Mouse (Mus musculus): ENCODE data around the gene BC030500.
A peak's percentile ranks its signal among the peaks of the same experiment; 100 is the strongest.

The BC030500 gene

DNA sequence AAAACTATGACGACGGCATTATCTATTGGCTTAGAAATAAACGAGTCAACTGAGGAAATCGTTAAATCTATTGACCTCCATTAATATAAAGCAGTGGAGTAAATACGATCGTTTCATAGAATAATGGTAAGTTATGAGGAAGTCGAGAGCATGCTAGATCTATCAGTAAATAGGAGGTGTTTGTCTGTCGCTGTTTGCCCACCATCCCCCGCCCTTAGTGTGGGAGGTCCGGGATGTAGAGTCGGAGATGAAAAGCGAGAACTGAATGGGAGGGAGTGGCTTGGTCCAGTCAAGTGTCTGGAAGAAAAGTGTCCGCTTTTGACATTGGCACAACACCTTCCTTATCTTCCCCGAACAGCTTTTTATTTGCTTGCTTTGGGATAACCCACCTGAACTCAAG lies at the start of gene BC030500:
Gene BC030500, plus strand, starts transcription at position 79 of the 400 bp plus-strand sequence.
- DNase-seq (ENCODE audit: low spot score) = no peak

DNA sequence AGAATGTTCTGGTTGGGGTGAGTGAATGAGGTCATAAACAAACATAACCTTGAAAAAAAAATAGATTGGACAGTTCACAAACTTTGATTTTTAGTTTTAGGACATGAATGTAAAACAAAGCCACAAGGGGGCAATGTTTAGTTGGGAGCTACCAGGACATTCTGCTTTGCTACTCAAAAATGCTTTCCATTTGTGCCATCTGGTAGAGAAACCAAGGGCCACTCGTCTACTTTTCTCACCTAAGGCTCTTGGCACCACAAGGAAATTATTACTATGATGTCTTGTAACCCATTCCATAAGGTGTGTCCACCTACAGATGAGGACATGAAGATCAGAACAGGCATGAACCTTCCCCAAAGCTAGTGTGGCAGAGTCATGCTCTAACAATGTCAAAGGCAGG lies 25.1 kb upstream of the BC030500 start:
- no peak for DNase-seq (ENCODE audit: low spot score)

DNA sequence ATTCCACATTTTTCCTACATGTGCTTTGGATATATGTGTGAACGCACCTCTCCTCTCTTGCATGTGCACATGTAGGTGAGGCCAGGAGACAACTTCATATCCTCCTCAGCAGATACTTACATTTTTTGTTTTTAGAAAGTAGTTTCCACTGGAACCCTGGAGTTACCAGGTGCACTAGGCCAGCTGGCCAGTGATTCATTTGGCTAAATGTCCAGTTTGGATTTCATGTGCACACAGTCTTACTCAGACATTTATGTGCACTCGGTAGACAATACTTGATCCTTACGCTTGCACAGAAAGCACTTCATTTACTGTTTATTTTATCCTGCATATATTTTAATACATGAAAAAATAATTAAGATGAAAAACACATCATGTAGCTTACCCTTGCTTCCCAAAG lies 21.0 kb upstream of the BC030500 start:
- DNase-seq (ENCODE audit: low spot score) = no peak

DNA sequence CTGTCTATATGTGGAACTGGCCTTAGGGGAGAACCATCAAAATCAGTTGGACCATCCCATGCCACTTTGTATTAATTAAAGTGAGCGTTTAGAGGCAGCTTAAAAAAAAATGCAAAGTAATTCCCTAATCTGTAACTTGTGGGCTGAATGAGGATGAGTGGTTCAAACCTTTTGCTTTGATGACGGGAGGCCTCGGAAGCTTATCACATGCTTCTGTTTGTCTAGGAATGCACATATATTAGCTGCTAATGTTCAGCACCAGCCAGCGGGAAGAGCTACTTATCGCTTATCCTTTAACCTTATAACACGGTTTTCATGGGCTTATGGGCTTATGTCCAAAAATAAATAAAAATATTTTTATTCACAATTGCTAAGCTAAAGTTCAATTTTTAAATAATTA lies 15.6 kb upstream of the BC030500 start:
- DNase-seq (ENCODE audit: low spot score) = no peak

DNA sequence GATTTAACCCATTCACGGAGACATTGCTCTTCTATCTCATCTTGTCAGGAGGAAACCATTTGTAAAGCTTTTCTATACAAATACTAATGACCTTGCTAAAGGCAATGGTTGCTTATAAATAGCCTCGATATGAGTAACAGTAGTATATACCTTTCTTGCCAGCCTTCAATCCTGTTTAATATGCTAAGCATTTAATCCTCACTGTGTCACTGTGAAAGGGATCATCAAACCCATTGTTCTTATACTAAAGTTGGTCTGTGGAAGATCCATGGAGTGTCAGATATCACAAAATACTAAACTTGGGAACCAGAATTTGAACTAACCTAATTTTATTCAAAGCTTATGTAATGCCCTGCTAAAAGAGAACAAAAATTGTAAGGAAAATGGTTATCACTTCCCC lies 7.1 kb upstream of the BC030500 start:
- no peak for DNase-seq (ENCODE audit: low spot score)

DNA sequence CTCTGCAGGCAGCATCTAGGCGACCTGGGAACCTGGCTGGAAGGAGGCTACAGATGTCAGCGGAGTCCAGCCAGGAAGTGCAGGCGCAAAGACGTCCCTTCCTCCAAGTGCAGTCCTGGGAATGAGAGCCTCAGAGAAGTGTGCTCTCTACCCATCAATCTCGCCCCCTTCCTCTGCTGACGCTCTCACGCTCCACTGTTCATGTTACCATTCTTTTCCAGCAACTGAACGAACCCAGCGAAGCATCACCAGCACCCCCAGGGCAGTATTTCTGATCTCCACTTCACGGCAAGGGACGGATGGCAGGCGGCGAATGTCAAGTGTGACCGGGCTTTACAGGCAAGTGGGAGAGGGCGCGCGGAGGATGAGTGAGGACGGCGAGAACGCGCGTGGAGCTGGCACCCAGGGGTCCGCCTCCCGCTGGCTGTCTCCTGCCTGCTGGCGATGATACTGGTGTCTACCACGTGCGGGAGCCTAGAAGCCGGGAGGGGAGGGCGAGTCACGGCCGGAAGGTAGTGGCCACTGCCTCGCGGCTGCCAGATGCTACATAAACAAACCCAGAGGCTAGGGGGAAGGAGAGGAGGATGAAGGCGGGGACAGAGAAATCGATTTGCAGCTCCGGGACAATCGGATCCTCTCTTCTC lies 763 bp downstream of the BC030500 start, which contains the start of gene Galntl6:
Gene Galntl6, minus strand, starts transcription at position 445 of the 644 bp plus-strand sequence.
- peak; percentile 38 for DNase-seq (ENCODE audit: low spot score)

DNA sequence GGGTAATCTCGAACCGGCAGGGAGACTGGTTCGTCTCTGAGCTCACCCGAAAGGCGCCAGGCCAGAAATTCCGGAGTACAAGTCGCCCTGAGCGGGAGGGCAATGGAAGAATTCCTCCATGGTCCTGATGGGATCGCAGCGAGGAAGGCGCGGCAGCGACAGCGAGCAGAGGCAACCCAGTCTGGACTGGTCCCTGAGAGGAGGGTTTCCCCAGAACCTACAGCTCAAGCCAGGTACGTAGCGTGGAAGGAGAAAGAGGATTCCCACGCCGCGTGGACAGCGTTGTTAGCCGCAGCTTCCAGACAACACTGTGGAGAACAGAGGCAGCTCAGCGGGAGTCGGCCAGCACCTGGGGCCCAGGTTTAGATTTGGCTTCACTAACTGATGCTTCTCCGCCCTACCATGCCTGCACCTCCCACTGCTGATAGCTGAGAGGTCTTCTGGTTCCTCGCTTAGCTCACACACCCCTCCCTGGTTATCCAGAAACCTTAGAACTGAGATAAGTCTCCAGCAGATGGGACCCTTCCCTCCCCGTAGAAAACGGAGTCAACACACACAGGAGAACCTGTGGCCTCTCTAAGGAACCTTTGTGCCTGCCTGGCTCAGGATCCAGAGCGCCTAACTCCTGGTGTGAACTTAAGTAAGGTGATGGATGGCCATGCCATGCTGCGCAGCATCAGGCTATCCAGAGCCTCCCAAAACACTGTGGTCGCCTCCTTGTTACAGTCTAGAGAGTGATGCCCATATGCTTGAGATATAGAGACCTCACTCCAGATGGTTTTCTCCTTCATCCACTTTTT lies 1.5 kb downstream of the BC030500 start:
- DNase-seq (ENCODE audit: low spot score) = peak; percentile 43

DNA sequence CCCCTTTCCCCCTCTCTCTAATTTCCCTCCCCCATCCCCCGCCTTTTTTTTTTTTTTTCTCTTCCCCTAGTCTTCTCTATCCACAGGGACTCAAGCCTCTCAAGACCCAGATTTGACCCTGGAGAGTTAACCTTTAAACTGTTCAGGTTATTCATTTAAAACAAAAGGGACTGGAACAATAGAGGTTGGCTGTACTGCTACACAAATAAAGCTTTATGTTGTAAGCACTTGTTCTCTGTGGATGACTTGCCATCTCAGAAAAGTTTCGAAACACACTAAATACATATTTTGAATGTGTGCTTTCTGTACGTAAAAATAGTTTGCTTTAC lies 2.0 kb downstream of the BC030500 start:
- DNase-seq (ENCODE audit: low spot score) = no peak

DNA sequence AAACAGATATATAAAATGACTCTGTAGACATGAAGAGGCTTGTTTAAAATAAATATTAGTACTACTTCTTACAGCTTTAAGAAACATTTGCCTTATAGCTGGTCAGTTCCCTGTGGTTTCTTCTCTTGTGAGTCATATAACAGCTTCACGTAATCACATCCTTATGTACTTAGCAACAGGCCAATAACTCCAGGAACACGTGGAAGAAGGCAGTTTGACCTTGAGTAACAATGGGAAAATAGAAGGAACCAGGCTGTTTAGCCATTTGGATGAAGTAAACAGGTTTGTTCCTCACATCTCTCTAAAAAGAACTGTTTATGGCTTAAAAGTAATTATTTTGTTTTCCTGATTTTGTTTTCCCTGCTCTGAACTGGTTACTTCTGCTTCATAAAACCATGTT lies 3.6 kb downstream of the BC030500 start:
- no peak for DNase-seq (ENCODE audit: low spot score)

DNA sequence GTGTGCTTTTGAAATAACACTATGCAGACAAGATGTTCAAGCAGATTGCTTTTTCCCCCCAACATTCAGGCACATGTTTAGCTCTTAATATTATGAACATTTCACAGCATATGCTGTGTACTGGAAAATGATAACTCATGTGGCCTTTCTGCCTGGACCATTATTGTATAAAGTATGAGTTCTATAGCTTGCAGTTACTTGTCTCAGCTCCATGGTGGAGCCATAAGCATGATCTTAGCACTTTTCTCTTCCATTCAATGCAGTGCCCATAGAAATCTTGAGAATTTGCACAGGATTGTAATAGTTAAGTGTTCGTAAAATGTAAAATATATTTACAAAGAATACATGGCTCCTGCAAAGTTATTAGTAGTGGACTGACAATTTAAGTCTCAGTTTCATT lies 19.5 kb downstream of the BC030500 start:
- DNase-seq (ENCODE audit: low spot score) = no peak

DNA sequence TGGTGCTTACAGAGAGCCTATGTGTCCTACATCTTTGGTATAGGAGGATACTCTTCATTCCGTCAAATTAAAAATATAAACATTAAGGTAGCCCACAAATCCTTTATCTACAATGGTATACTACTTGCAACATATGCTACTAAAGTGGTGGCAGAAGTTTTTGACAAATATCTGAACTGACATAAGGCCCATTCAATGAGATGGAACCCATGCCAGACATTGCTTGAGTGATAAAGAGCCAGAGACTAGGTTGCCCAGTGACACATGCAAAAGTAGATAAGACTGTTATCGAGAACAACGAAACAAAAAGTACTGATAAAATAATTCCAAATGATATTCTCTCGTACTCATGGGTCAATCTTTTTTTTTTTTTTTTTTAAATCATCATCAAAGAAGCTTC lies 32.2 kb downstream of the BC030500 start:
- DNase-seq (ENCODE audit: low spot score) = no peak

DNA sequence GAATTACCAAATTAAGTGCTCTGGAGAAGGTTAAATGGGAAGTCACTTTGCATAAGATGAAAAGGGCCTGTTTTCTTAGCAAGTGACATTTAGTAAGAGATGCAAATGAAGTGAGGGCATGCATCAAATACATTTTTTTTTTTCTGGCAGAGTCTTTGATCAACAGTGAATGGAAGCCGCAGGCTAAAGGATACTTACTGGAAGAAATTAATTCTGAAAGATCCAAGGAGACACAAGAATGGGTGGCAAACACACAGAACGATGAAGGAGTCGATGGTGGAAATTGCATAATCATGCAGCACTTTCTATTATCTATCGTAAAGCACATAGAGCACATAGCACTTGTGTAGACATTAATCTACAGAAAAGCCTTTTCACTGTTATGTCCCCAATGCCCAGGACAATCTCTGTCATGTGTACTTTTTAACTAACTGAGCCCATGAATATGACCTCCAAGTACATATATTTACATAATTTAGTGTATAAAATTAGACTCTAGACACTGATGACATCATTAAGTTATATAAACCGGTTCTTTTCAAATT lies 45.7 kb downstream of the BC030500 start:
- no peak for DNase-seq (ENCODE audit: low spot score)
